Mouse (Mus musculus) neural tube, embryonic 15.5 days (tissue): ENCODE measurements at regions not wholly inside any gene's neighbourhood (a gene's known extent, or its start where the extent isn't known, plus 50 kb on each side); places are given as distances from the start of the nearest gene placed in this dataset.
A peak's percentile ranks its signal among the peaks of the same experiment; 100 is the strongest.
"Not testable (repeated sequence)": the region's sequence is repeated elsewhere in the genome, so short reads cannot be mapped to it uniquely, and the experiment has no call there.

Experiments
- ATAC-seq: fragments of 200-750 bp; cut with Nextera tagmentation; 2 replicates; pipeline ENCODE4 v1.8.0; 2017; ENCODE audit warnings: mild to moderate bottlenecking, moderate TSS enrichment, moderate library complexity; ENCODE audit not compliant: low FRiP score
- H3K27ac ChIP-seq: fragments of 300-500 bp; sonication (generic); replicated peaks from 2 replicates; pipeline ENCODE4 v1.5.1; 2015; ENCODE audit warnings: mild to moderate bottlenecking, inconsistent platforms
- H3K27me3 ChIP-seq: fragments of 300-500 bp; sonication (generic); replicated peaks from 2 replicates; pipeline ENCODE4 v1.6.1; 2015; ENCODE audit warnings: inconsistent platforms
- H3K36me3 ChIP-seq: fragments of 300-500 bp; sonication (generic); 2 replicates; pipeline ENCODE4 v1.6.1; 2015; ENCODE audit warnings: inconsistent platforms
- H3K4me1 ChIP-seq: fragments of 300-500 bp; sonication (generic); 2 replicates; pipeline ENCODE4 v1.6.1; 2015; ENCODE audit warnings: inconsistent platforms
- H3K4me2 ChIP-seq: fragments of 300-500 bp; sonication (generic); 2 replicates; pipeline ENCODE4 v1.6.1; 2015; ENCODE audit warnings: inconsistent platforms, mild to moderate bottlenecking, moderate library complexity
- H3K4me3 ChIP-seq: fragments of 300-500 bp; sonication (generic); replicated peaks from 2 replicates; pipeline ENCODE4 v1.5.1; 2015; ENCODE audit warnings: mild to moderate bottlenecking, inconsistent platforms
- H3K9ac ChIP-seq: fragments of 300-500 bp; sonication (generic); replicated peaks from 2 replicates; pipeline ENCODE4 v1.6.1; 2015; ENCODE audit warnings: mild to moderate bottlenecking, inconsistent platforms
- H3K9me3 ChIP-seq: fragments of 300-500 bp; sonication (generic); replicated peaks from 2 replicates; pipeline ENCODE4 v1.6.1; 2016; ENCODE audit warnings: inconsistent platforms
- WGBS: fragments of 180-500 bp; shearing (Covaris S2); methylation state at CpG from one replicate; pipeline ENCODE4 v1.1.7; 2015; ENCODE audit warnings: mixed read lengths; 5-methylcytosine and 5-hydroxymethylcytosine counted together

DNA sequence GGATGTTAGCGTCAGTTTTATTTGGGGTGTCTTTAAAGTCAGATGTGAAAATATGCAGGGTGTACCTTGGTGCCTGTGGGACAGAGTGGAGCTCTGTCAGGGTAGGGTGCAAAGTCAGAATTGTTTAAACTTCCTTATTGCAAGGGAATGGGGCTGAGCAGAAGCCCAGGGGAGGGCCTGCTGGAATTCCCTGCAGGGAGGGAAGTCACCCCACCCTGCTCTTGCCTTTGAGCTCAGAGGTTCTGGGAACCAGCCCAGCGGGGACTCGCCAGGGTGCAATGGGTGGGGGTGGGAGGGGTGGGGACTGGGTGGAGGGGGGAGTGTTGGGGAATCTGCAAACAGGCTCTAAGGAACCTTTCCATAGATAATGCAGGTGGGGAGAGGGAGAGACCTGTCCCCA, 508.6 kb downstream of the Zfp704 start:
- Histone ChIP-seq H3K9ac (no peak overlapping the region), H3K4me3 (no peak overlapping the region), H3K4me1 (no peaks in the 10 kb centered on the region), H3K36me3 (no peaks in the 10 kb centered on the region), H3K27ac (no peak overlapping the region), H3K9me3 (no peaks in the 10 kb centered on the region), H3K4me2 (no peak overlapping the region), H3K27me3 (no peaks in the 10 kb centered on the region)
- WGBS: 56% methylated on average over 3 of the region's 3 CpGs
- ATAC-seq: no peak

GRCm38 (mm10) chr3:9100761-9101160, 509.1 kb downstream of the Zfp704 start:
- Histone ChIP-seq H3K9ac (no peak overlapping the region), H3K4me1 (no peaks in the 10 kb centered on the region), H3K27me3 (no peaks in the 10 kb centered on the region), H3K27ac (no peak overlapping the region), H3K36me3 (no peaks in the 10 kb centered on the region), H3K4me2 (no peak overlapping the region), H3K4me3 (no peak overlapping the region), H3K9me3 (no peaks in the 10 kb centered on the region)
- 56% methylated on average over 8 of the region's 8 CpGs for WGBS
- no peak for ATAC-seq

DNA sequence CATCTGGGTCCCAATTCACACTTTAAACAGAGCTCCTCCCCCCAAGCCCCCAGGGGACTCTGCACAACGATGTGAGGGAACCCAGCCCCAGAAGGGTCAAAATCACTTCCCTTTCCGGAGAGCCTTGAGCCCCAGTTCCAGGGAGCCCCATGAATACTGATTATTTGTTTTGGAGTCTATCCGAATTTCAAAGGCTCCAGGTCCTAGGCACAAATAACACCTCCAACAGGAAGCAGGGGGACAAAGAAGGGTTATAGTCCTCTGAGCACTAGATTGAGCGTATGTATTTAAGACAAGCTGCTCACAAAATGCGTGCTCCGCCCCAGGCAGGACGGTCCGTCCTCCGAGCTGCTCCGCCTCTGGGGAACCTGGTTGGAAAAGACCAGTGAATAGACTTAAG, 511.4 kb downstream of the Zfp704 start:
- H3K4me2 ChIP-seq: no peak overlapping the region
- no peaks in the 10 kb centered on the region for H3K27me3 ChIP-seq
- no peak overlapping the region for H3K9ac ChIP-seq
- 80% methylated on average over 10 of the region's 10 CpGs for WGBS
- no peak for ATAC-seq
- H3K4me3 ChIP-seq: no peak overlapping the region
- H3K27ac ChIP-seq: no peak overlapping the region
- no peaks in the 10 kb centered on the region for H3K36me3 ChIP-seq
- no peaks in the 10 kb centered on the region for H3K9me3 ChIP-seq
- H3K4me1 ChIP-seq: no peaks in the 10 kb centered on the region

GRCm38 (mm10) chr3:9084134-9084533, 525.8 kb downstream of the Zfp704 start:
- Histone ChIP-seq H3K9me3 (no peaks in the 10 kb centered on the region), H3K4me3 (no peak overlapping the region), H3K36me3 (no peaks in the 10 kb centered on the region), H3K27me3 (no peaks in the 10 kb centered on the region), H3K4me1 (no peaks in the 10 kb centered on the region), H3K9ac (no peak overlapping the region), H3K4me2 (no peak overlapping the region), H3K27ac (no peak overlapping the region)
- ATAC-seq: no peak
- WGBS: 88% methylated on average over 5 of the region's 5 CpGs

DNA sequence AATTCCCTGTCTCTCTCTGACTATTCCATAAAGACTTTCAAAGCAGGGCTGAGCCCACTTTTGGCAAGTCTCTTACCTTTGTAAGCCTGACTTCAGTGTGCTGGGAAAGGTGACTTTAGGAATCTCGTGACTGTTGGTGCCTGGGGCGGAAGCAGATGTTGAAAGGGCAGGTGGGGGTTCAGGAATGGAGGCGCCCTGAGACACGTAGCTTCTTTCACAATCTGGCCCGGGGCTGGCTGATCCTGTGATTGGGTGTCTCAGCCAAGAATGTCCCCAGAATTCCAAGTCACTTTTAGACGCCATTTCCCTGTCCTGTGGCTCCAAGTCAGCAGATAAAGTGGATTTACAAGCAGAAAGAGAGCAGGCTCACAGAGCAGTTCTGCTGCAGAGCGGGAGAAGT, 527.8 kb downstream of the Zfp704 start:
- Histone ChIP-seq H3K27ac (no peak overlapping the region), H3K4me3 (no peak overlapping the region), H3K4me1 (no peaks in the 10 kb centered on the region), H3K27me3 (no peaks in the 10 kb centered on the region), H3K4me2 (no peak overlapping the region), H3K36me3 (no peaks in the 10 kb centered on the region), H3K9ac (no peak overlapping the region), H3K9me3 (no peaks in the 10 kb centered on the region)
- WGBS: 74% methylated on average over 6 of the region's 7 CpGs
- no peak for ATAC-seq

DNA sequence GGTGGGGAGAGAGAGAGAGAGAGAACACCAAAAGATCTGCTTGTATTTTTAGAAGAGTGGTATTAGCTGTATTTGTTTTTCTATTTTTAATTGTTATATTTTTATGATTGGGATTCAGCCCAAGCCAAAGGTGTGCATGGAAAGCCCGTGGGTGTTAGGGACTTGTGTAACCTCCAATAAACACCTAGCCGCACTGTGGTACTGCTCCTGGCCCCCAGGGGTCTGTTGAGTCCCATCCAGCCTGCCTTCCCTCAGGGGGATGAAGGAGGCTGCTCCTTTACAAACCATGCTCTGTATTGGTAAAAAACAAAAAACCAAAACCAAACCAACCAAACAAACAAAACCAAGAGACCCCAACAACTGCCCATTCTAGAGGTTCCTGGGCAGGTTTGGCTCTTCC, 531.7 kb downstream of the Zfp704 start:
- Histone ChIP-seq H3K4me1 (no peaks in the 10 kb centered on the region), H3K36me3 (no peaks in the 10 kb centered on the region), H3K4me2 (no peak overlapping the region), H3K9me3 (no peaks in the 10 kb centered on the region), H3K4me3 (no peak overlapping the region), H3K9ac (no peak overlapping the region), H3K27me3 (no peaks in the 10 kb centered on the region), H3K27ac (no peak overlapping the region)
- 79% methylated on average over 2 of the region's 2 CpGs for WGBS
- no peak for ATAC-seq

DNA sequence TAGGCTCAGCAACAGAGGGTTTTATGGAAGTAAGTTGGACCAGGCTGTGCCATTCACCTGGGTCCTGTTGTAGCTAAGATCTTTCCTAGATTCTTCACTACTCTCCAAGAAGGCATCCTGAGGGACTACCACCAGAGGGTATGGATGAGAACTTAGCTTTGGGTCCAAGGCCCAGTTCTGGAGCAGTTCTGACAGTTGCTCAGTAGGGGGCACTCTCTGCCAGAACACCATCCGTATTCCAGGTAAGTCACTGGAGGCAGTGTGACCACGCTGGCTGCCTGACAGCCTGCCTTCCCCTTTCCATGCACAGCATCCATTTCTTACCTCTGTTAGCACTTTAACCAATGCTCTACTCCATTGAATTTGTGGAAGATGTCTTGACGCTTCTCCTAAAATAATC, 533.2 kb downstream of the Zfp704 start:
- peak; percentile 57; the same call in 1 of the 2 replicates for ATAC-seq
- no peak overlapping the region for H3K9ac ChIP-seq
- no peaks in the 10 kb centered on the region for H3K27me3 ChIP-seq
- no peak overlapping the region for H3K27ac ChIP-seq
- 21% methylated on average over 3 of the region's 3 CpGs for WGBS
- no peaks in the 10 kb centered on the region for H3K36me3 ChIP-seq
- no peaks in the 10 kb centered on the region for H3K9me3 ChIP-seq
- H3K4me3 ChIP-seq: no peak overlapping the region
- no peaks in the 10 kb centered on the region for H3K4me1 ChIP-seq
- no peak overlapping the region for H3K4me2 ChIP-seq

DNA sequence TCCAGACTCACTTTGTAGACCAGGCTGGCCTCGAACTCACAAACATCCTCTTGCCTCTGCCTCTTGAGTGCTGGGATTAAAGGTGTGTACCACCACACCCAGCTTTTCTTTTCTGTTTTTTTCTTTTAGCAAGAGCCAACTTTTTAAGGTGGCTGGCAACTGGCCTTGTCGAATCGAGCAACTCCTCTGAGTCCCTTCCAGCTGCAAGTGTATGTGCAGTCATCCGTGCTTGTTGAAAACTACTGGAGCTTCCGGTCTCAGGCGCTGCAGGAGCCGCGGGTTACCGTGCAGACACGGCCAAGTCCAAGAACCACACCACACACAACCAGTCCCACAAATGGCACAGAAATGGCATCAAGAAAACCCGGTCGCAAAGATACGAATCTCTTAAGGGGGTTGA, 537.4 kb downstream of the Zfp704 start:
- H3K4me2 ChIP-seq, ATAC-seq, H3K9me3 ChIP-seq, H3K4me3 ChIP-seq, H3K27me3 ChIP-seq, H3K36me3 ChIP-seq, H3K27ac ChIP-seq, H3K9ac ChIP-seq, H3K4me1 ChIP-seq: not testable (repeated sequence)
- WGBS: 93% methylated on average over 13 of the region's 13 CpGs

- Histone ChIP-seq H3K9ac (no peak overlapping the region), H3K36me3 (no peaks in the 10 kb centered on the region), H3K27me3 (no peaks in the 10 kb centered on the region), H3K4me2 (no peak overlapping the region), H3K4me1 (no peaks in the 10 kb centered on the region; the same call in 1 of the 2 replicates), H3K4me3 (no peak overlapping the region), H3K27ac (no peak overlapping the region), H3K9me3 (no peaks in the 10 kb centered on the region)
- 3% methylated on average over 12 of the region's 12 CpGs for WGBS
- peak; percentile 35; the same call in 1 of the 2 replicates for ATAC-seq
These were observed 542.8 kb downstream of the Zfp704 start for GRCm38 (mm10) chr3:9067048-9067447.

DNA sequence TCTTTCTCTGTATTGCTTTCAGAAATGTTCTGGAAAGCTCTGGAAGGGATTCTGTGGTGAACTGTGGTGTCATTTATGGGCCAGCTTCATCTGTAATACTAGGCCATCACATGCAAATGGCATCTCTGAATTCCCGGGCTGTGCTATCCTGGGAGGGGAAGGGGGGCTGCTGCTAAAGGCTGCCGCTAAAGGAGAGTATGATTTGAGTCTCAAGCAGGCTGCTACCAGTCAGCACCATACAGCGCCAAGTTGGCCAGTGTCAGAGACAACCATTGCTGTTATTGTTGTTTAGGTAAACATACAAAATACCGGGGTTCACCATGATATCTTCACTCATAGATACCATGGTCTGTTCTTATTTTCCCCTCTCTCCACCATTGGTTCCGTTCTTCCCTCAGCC, 543.5 kb downstream of the Zfp704 start:
- WGBS: 84% methylated on average over 5 of the region's 5 CpGs
- Histone ChIP-seq H3K4me2 (no peak overlapping the region), H3K9me3 (no peaks in the 10 kb centered on the region), H3K4me3 (no peak overlapping the region), H3K36me3 (no peaks in the 10 kb centered on the region), H3K27me3 (no peaks in the 10 kb centered on the region), H3K4me1 (no peaks in the 10 kb centered on the region; the same call in 1 of the 2 replicates), H3K27ac (no peak overlapping the region), H3K9ac (no peak overlapping the region)
- ATAC-seq: no peak

GRCm38 (mm10) chr3:9065892-9066291, 544.0 kb downstream of the Zfp704 start:
- Histone ChIP-seq H3K4me2 (no peak overlapping the region), H3K27ac (no peak overlapping the region), H3K9ac (no peak overlapping the region), H3K4me1 (no peaks in the 10 kb centered on the region; the same call in 1 of the 2 replicates), H3K27me3 (no peaks in the 10 kb centered on the region), H3K36me3 (no peaks in the 10 kb centered on the region), H3K9me3 (no peaks in the 10 kb centered on the region), H3K4me3 (no peak overlapping the region)
- WGBS: 72% methylated on average over 5 of the region's 5 CpGs
- no peak for ATAC-seq

- ATAC-seq: no peak
- H3K4me2 ChIP-seq: no peak overlapping the region
These were observed 545.4 kb downstream of the Zfp704 start for GRCm38 (mm10) chr3:9064266-9065031.

More at GRCm38 (mm10) chr3:9064266-9065031, 545.4 kb downstream of the Zfp704 start:
- Histone ChIP-seq H3K36me3 (no peaks in the 10 kb centered on the region), H3K27me3 (no peaks in the 10 kb centered on the region), H3K4me3 (no peak overlapping the region), H3K9ac (no peak overlapping the region), H3K27ac (no peak overlapping the region), H3K9me3 (no peaks in the 10 kb centered on the region), H3K4me1 (no peaks in the 10 kb centered on the region; the same call in 1 of the 2 replicates)
- 47% methylated on average over 15 of the region's 15 CpGs for WGBS
